Mouse (Mus musculus): ENCODE data around the gene Cd274.

The Cd274 gene

GRCm38 (mm10) chr19:29436793-29437479, 69.7 kb downstream of the Cd274 start:
- no peak for DNase-seq
